Mouse (Mus musculus) liver (tissue): ENCODE measurements around the gene Ppp2r5d.

ENCODE experiments used
- DNase-seq: peaks from one replicate; pipeline ENCODE4 v3.0.0-alpha.2; 2020; ENCODE audit warnings: mixed read lengths

The Ppp2r5d gene

GRCm38 (mm10) chr17:46714756-46715481 is 10.0 kb upstream of the Ppp2r5d start:
- DNase-seq, result no peak

DNA sequence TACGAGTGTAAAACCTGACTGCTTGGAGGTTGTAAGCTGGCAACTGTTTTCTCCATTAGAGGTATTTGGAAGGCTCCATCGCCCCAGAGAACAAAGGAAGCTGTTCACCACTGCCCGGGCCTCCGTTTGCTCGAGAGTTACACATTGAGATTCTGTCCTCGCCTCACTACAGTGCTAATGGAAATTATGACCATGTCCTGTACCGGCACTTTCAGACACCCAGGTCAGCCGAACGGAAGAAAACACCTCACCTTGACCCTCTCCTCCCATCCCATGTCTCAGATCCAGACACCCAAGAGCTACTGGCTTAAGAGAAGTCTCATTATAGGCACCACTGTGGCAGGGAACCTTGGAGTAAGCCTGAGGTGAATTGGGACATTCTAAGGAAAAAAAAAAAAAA is 8.9 kb upstream of the Ppp2r5d start:
- no peak for DNase-seq

DNA sequence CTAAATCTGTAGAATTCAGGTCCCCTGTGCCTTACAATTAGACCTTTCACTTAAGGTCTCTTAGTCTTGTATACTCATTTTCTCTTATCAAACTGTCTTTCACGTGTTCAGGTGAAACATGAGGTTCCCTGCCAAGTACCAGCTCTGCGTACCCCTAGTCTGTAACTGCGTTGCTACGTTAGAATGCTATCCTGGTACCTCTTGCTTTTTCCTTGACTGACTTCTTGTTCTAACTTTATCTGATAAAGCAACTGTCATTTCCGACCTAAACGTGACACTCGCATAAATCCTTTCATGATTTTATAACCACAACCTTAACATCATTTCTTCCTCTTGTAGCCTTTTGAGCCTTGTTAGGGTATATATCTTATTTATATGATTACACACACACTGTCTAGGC is 7.5 kb upstream of the Ppp2r5d start:
- no peak for DNase-seq

- DNase-seq, result peak; percentile 45
Measured at GRCm38 (mm10) chr17:46711612-46712271, 6.8 kb upstream of the Ppp2r5d start.

GRCm38 (mm10) chr17:46710959-46711597 is 6.2 kb upstream of the Ppp2r5d start, which contains the start of gene Pex6:
TSS of gene Pex6 (plus strand) at chr17:46711463.
- DNase-seq, result peak; percentile 90

- DNase-seq, result no peak
Measured at GRCm38 (mm10) chr17:46706375-46707089, 1.6 kb upstream of the Ppp2r5d start.

DNA sequence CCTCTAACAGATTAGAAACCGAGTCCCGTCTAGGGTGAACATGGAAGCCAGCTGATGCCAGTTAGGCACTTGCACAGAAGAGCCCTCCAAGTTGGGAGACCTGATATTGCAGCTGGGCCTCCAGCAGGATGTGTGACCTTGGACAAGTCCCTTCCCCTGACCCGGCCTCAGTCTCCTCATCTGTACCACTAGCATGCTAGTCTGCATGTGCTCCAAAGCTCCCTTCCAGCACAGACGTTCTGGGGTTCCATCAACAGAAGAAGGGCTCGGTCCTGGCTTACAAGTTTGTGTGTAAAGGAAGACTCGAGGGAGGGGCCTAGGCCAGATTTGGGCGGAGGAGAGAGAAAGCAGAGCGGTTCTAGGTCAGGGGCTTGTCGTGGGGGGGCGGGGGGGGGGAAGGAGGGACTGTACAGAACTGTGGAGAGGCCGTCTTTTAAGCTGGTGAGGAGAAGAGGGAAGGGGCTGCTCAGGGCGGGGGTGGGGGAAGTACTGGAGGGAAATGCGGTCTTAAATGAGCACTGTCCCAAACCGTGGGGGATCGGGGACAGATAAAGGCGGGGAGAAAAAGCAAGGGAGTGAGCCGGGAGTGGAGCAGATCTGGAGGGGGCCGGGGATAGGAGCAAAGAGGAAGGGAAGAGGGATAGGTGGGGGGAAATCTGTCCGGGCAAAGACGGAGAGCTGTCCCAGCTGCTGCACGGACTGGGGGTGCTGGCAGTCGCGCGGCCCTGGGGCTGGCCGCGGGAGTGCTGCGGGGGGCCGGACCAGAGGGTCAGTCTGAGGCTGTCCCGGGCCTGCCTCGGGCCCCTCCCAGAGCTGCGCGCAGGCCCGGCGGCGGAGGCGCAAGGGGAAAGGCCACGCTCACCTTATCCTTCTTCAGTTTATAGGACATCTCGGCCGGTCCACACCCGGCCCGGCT is 682 bp downstream of the Ppp2r5d start:
- peak; percentile 16 for DNase-seq

- no peak for DNase-seq
Measured at GRCm38 (mm10) chr17:46702506-46702905, 2.4 kb downstream of the Ppp2r5d start.

GRCm38 (mm10) chr17:46702100-46702499 is 2.8 kb downstream of the Ppp2r5d start:
- no peak for DNase-seq

- DNase-seq, result no peak
Measured at GRCm38 (mm10) chr17:46701489-46701888, 3.4 kb downstream of the Ppp2r5d start.

DNA sequence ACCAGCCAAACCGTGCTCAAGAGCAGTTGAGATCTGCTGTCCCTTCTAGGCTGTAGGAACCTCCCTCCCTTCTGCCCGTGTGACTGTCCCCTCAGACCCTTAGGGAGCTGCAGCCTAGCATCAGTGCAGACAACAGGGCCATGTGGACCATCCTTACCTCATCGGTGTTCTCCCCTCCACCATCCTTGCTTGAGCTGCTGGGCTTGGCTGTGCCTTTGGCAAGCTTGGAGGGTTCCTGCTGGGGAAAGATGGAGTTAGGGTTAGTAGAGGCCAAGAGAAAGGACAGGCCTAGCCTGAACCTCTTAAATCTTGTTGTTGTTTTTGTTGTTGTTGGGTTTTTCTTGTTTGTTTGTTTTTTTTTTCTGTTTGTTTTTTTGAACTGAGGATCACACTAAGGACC is 5.0 kb downstream of the Ppp2r5d start:
- DNase-seq, result no peak

- DNase-seq, result no peak
Measured at GRCm38 (mm10) chr17:46699245-46699644, 5.7 kb downstream of the Ppp2r5d start.

DNA sequence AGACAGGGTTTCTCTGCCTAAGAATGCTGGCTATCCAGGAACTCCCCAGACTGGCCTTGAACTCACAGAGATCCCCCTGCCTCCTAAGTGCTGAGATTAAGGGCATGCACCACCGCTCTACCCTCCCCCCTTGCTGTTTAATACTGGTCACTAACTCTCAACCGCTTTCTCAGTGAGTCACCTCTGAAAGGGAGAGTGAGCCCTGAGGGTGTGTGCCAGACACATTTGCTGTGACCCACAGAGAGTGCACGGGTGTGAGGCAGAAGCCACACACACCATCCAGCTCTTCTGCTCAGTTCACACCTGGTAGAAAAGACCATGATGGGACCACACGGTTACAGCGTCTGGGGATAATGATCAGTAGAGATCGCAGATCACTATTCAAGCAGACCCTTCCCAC is 6.4 kb downstream of the Ppp2r5d start:
- DNase-seq, result no peak

DNA sequence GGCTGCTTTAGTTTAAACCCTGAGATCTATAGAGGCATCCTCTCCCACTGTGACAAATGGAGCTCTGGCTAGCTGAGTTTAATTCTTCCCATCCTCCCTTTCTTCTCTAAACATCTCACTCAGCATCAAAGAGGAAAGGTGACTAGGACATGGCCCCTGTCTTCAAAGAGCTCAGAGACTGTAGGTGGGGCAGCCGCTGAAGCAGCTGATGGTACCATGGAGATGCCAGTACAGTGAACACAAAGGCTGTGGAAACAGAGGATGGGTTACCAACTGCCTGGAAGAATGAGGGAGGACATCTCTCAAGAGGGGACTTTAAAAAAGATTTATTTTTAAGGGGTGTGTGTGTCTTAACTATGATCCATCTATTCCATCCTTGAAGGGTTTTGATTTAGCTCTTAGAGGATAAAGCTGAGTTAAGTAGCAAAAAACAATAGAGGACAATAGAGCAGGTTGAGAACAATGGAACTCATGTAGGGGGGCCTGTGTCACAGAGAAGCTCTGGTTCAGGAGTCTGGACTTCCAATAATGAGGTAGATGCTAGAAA is 10.3 kb downstream of the Ppp2r5d start:
- no peak for DNase-seq

DNA sequence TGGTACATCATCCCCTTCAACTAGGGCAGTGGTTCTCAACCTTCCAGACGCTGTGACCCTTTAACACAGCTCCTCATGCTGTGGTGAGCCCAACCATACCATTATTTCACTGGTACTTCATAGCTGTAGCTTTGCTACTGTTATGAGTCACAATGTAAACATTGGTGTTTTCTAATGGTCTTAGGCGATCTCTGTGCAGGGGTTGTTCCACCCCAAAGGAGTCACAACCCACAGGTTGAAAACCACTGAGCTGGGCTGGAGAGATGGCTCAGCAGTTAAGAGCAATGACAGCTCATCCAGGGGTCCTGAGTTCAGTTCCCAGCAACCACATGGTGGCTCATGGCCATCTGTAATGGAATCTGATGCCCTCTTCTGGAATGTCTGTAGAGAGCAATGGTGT is 13.5 kb downstream of the Ppp2r5d start:
- DNase-seq, result no peak

DNA sequence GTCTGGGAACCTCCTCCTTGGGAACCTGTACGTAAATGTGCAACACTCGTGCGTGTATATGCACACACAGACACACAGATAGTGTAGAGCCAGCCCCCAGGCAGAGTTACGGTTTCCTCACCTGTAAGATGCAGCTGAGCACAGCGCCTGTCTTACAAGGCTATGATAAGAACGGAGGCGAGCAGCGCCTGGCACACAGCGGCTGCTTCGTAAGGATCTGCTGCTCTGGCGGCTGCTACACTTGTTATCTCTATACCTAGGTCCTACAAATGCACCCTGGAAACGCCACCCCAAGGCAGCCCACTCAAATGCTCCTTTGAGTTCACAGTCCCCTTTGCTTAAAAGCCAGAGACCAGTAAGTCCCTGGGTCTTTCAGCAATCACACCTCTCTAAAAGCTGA is 14.2 kb downstream of the Ppp2r5d start:
- DNase-seq, result peak; percentile 62

GRCm38 (mm10) chr17:46685913-46686312 is 19.0 kb downstream of the Ppp2r5d start:
- no peak for DNase-seq

- DNase-seq, result no peak
Measured at GRCm38 (mm10) chr17:46682654-46683389, 22.1 kb downstream of the Ppp2r5d start.

GRCm38 (mm10) chr17:46681466-46682118 is 23.3 kb downstream of the Ppp2r5d start:
- DNase-seq, result no peak

GRCm38 (mm10) chr17:46680760-46681373 is 24.0 kb downstream of the Ppp2r5d start, which contains the start of gene Klhdc3:
TSS of gene Klhdc3 (minus strand) at chr17:46680914.
- DNase-seq, result peak; percentile 100
